Mouse (Mus musculus) left cerebral cortex, postnatal 10 days (tissue): ENCODE measurements at regions not wholly inside any gene's neighbourhood (a gene's known extent, or its start where the extent isn't known, plus 50 kb on each side); places are given as distances from the start of the nearest gene placed in this dataset.

Experiments
- DNase-seq, 2 experiments: peaks; one replicate each; pipeline ENCODE4 v3.0.0; 2021 to 2022; ENCODE audit warnings: low spot score in 2 of 2, mixed read lengths in 1 of 2; ENCODE audit errors: extremely low spot score in 1 of 2
- intact Hi-C: fragments of 180-260 bp; cut with DNase I; formaldehyde crosslinking; loops from one replicate; pipeline ENCODE4 v1.15.1; 2025

DNA sequence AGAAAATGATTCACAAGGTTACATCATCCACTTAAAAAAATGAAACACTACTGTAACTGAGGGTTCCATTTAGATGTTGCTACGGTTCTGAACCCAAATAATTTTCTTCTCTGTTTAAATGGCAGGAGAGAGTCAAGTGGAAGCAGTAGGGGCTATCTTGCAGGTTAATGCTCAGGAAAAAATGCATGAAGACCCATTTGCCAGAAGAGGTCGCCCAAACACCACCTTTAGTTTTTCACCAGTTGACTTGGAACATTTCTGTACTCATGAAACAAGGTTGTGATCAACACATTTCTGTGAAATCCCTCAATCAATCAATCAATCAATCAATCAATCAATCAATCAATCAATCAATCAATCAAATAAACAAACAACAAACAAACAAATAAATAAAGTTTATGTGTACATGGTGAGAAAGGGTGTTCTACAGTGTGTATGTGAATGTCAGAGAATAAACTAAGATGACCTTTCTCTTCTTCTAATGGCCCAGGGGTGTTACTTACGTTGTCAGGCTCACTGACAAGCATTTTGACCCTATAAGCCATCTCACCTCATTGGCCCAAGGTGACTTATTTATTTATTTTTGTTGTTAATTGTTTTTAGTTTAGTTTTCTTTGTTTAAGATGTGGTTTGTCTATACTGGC is 68.5 kb upstream of the Megf9 start:
- peak; percentile 29 to 31 for DNase-seq
- intact Hi-C loops: loop anchor here (5.0 kb wide), 2 partner anchors 151 to 1594 kb away; no protein-coding TSS in a partner anchor

DNA sequence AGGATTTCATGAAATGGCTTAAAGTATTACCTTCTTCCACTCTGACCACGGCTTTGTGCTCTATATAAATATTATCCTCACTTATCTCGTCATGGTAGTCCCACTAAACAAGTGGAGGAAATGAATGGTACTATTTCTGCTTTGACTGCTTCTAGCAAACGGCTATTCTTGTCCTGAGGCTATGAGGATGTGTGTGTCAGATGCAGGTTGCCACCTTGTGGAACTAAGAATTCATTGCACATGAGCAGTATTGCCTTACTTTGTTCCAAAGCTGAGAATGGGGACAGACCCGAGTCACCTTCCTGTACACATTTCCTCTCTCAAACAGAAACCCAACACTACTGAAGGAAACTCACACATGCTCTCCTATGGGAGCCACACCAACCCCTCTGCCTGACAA is 66.5 kb upstream of the Megf9 start:
- DNase-seq: peak in 1 of 2 experiments; percentile 15
- intact Hi-C loops: loop anchor here (5.0 kb wide), 2 partner anchors 149 to 1596 kb away; no protein-coding TSS in a partner anchor
